Mouse (Mus musculus) embryo, embryonic 11 days (tissue): ENCODE measurements around the gene Pkn3.
"Not testable (repeated sequence)": the region's sequence is repeated elsewhere in the genome, so short reads cannot be mapped to it uniquely, and the experiment has no call there.

Experiments used
- DNase-seq: peaks from one replicate; pipeline ENCODE4 v3.0.0-alpha.2; 2015

The Pkn3 gene

GRCm38 (mm10) chr2:30106364-30106763 is 28.9 kb downstream of the Pkn3 start:
- peak; percentile 58 for DNase-seq

GRCm38 (mm10) chr2:30107646-30108045 is 30.2 kb downstream of the Pkn3 start:
- DNase-seq = no peak

- no peak for DNase-seq
These were observed 30.8 kb downstream of the Pkn3 start for GRCm38 (mm10) chr2:30108260-30108659.

- no peak for DNase-seq
These were observed 34.0 kb downstream of the Pkn3 start for GRCm38 (mm10) chr2:30111500-30111899.

GRCm38 (mm10) chr2:30112564-30112963 is 35.1 kb downstream of the Pkn3 start:
- DNase-seq = no peak

GRCm38 (mm10) chr2:30119641-30120051 is 42.2 kb downstream of the Pkn3 start:
- no peak for DNase-seq

- DNase-seq = no peak
These were observed 42.8 kb downstream of the Pkn3 start for GRCm38 (mm10) chr2:30120269-30120668.

- DNase-seq = no peak
These were observed 45.3 kb downstream of the Pkn3 start for GRCm38 (mm10) chr2:30122766-30123165.

GRCm38 (mm10) chr2:30123729-30124471 is 46.4 kb downstream of the Pkn3 start:
- DNase-seq = no peak

GRCm38 (mm10) chr2:30124472-30125274 is 47.2 kb downstream of the Pkn3 start, which contains the start of gene Zer1:
Gene Zer1, minus strand, starts transcription at chr2:30124585.
- DNase-seq = peak; percentile 96

GRCm38 (mm10) chr2:30128789-30129188 is 51.3 kb downstream of the Pkn3 start:
- peak; percentile 58 for DNase-seq

GRCm38 (mm10) chr2:30130156-30130555 is 52.7 kb downstream of the Pkn3 start:
- DNase-seq = no peak

- not testable (repeated sequence) for DNase-seq
These were observed 53.8 kb downstream of the Pkn3 start for GRCm38 (mm10) chr2:30131240-30131639.

- DNase-seq = peak; percentile 34
These were observed 55.5 kb downstream of the Pkn3 start for GRCm38 (mm10) chr2:30132801-30133612.

- peak; percentile 97 for DNase-seq
These were observed 56.3 kb downstream of the Pkn3 start, which contains the start of gene Tbc1d13 for GRCm38 (mm10) chr2:30133613-30134377. Gene Tbc1d13, plus strand, starts transcription at chr2:30133746.

- DNase-seq = no peak
These were observed 56.9 kb downstream of the Pkn3 start for GRCm38 (mm10) chr2:30134378-30134711.

GRCm38 (mm10) chr2:30134928-30135620 is 57.6 kb downstream of the Pkn3 start:
- no peak for DNase-seq

GRCm38 (mm10) chr2:30136458-30136857 is 59.0 kb downstream of the Pkn3 start:
- DNase-seq = no peak

GRCm38 (mm10) chr2:30140021-30140420 is 62.5 kb downstream of the Pkn3 start:
- DNase-seq = not testable (repeated sequence)
